Mouse (Mus musculus) kidney, adult 2 months (tissue): ENCODE measurements around the gene Esrrg.

Experiments
- CTCF ChIP-seq: fragments of 200-500 bp; conservative IDR thresholded peaks from 2 replicates; pipeline ENCODE4 v1.5.1; 2011; ENCODE audit warnings: low read depth, mild to moderate bottlenecking, control low read depth, low read length, moderate library complexity, mixed read lengths; ENCODE audit not compliant: insufficient read depth, insufficient read length
- POLR2A ChIP-seq: fragments of 200-500 bp; IDR thresholded peaks from one replicate; pipeline ENCODE4 v1.6.1; 2011; ENCODE audit warnings: low read depth, low read length, control low read depth

DNA sequence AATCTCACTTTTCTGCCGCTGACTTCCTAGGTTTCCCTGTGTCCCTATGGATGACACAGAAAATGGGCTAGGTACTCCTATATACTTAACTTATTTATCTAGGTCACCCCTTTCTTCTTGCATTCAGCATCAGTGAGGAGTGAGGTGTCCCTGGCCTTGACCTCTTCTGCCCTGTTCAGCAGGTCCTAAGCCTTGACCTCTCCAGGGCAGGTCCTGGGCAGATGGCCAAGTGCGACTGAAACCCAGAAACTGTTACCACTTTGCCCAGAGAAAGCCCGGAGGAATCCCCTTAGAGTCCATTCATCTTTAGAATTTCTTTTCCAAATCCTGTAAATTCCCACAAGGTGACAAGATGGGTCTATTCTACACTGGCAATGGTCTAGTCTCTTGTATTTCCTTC is 201.0 kb downstream of the Esrrg start:
- TF ChIP-seq POLR2A = no peak
- no peak for TF ChIP-seq CTCF
